Mouse (Mus musculus) MEL-GATA-1-ER (cell line): ENCODE results near the gene Chmp4b.
A peak's percentile ranks its signal among the peaks of the same experiment; 100 is the strongest.

Source experiments
- DNase-seq: peaks from one replicate; pipeline ENCODE4 v3.0.0-alpha.2; 2012; ENCODE audit warnings: low read depth; ENCODE audit errors: extremely low read depth

Chmp4b gene

DNA sequence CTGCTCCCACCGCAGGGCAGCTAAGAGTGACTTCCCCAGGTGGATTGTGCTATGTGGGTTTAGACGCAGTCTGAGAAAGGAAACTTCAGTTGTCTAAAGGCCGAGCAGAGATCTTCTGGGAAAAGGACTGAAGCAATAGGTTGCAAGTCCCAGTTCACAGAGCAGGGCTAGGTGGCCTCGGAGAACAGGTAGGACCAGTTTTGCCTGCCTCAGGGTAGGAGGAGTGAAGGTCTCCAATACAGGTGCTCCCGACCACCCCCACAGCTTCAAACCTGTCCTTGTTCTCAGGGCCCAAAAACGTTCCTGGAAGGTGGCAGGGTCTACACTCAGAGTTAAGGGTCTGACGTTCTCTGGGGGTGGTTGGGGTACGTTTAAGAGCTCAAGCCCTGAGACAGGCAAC lies at the start of gene Chmp4b:
TSS of gene Chmp4b (plus strand) at position 343 of the 400 bp plus-strand sequence.
- no peak for DNase-seq

GRCm38 (mm10) chr2:154603007-154603637 lies 48.4 kb upstream of the Chmp4b start:
- DNase-seq = no peak

DNA sequence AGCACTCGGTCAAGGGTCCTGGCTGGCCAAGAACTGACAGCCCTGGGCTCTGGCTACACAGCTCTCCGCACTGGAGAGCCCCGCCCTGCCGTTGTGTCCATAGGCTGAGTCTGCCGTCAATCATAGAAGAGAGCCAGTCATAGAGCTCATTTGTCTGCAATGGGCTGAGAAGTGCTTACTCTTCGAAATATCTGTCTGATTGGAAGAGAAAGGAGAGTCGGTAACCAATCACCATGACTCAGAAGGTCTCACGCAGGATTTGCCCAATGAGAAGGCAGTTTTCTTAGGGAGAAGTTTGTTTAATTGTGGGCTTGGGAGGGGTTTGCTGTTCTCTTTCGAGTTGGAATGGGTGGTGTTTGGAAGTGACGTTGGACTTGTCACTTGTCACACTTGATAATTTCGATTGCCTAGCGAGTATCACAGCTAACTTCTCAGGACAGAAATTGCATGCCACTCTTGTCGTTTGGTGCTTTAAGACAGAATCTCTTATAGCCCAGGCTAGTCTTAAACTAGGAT lies 47.8 kb upstream of the Chmp4b start, which contains the start of gene Pxmp4:
TSS of gene Pxmp4 (minus strand) at position 71 of the 516 bp plus-strand sequence.
- DNase-seq = peak; percentile 100

DNA sequence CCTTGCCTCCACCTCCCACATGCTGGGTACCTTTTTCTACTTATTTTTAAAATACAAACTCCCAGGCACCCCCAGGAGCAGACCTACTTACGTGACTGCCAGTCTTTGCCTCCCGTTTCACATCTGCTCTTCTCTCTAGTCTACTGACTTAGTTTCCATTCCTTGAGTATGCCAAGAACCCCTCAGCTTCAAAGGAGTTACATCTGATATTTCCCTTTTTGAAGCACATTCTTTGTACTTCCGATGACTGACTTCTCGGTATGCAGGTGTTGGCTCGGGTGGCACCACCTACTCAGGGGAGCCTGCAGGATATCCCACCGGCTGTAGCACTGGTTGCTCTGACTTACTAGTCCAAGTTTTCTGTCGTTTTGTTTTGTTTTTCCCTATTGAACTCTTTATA lies 47.3 kb upstream of the Chmp4b start:
- DNase-seq = no peak

- no peak for DNase-seq
These were observed 44.5 kb upstream of the Chmp4b start for GRCm38 (mm10) chr2:154606965-154607364.

DNA sequence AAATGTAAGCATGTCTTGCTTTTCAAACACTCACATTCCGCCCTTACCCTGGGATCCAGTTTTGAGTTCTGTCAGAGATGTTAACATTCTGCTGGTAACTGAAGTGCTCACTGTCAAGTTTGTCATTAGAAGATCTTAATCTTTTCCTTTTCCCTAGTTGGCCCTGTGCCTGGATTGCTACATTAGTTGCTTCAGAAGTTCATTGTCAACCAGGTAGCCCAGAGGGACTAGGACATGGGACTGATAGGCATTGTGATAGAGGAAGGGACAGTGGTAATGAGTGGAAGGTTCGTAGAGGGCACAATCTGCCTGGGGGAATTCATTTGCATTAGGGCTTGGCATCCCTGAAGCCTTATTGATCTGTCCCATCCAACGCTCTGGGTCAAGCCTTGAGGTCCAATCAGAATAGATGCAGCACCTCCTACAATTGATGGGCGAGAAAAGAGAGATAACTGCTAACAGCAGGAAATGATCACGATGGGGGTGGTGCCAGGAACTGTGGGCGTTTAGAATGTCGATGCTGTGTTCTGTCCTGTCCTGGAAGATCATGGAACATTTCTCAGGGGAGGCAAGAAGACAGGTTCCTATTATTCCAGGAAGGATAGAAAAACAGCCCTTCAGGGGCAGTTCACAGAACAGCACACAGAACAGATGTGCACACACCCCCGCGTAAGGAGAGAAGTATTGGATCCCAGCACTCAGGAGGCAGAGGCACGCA lies 42.3 kb upstream of the Chmp4b start:
- DNase-seq = no peak

- peak; percentile 51 for DNase-seq
These were observed 38.1 kb upstream of the Chmp4b start, which contains the start of the genes Zfp341 and 4930519P11Rik for GRCm38 (mm10) chr2:154613118-154614115. Gene Zfp341 (plus strand): TSS chr2:154613297. Gene 4930519P11Rik (minus strand): TSS chr2:154613437.

GRCm38 (mm10) chr2:154614841-154615576 lies 36.5 kb upstream of the Chmp4b start:
- no peak for DNase-seq

GRCm38 (mm10) chr2:154615674-154616073 lies 35.8 kb upstream of the Chmp4b start:
- DNase-seq = peak; percentile 99

DNA sequence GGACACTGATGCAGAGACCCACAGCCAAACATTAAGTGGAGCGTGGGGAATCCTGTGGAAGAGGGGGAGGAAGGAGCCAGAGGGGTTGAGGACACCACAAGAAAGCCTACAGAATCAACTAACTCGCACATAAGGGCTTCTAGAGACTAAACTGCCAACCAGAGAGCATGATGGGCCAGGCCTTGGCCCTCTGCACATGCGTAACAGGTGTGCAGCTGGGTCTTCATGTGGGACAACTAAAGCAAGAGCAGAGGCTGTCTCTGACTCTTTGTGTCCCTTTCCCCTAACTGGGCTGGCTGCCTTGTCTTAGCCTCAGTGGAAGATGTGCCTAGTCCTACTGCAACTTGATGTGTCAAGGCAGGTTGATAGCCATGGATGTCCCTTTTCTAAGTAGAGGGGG lies 34.4 kb upstream of the Chmp4b start:
- no peak for DNase-seq

DNA sequence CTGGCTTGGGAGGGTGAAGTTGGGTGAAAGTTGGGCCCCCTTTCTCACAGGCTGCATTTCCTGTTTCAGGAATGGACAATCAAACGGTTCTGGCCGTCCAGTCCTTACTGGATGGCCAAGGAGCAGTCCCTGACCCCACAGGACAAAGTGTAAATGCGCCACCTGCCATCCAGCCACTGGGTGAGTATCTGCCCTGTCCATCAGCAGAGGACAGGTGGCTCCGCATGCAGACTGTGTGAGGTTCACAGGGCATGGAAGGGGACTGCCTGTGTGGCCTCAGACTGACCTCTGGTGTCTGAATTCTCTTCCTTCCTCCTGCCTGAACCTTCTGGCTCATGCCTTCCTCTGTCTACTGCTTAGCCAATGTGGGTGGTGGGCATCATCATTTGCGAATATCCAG lies 29.8 kb upstream of the Chmp4b start:
- no peak for DNase-seq

DNA sequence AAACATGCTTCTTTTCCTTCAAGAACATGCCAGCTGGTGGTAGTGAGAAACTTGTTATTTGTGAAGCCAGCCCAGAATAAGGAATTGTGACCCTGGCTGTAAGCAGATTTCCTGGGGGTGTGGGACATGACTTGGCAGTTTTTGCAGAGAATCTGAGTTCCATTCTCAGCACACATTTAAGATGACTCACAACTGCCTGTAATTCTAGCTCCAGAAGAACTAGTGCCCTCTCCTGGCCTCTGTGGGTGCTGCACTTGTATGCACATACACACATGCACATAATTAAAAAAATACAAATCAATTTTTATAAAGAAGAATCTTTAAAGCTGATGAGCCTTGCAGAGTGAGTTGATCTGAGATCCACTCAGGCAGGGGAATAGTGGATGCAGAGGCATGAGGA lies 27.4 kb upstream of the Chmp4b start:
- DNase-seq = no peak

- DNase-seq = no peak
These were observed 21.0 kb upstream of the Chmp4b start for GRCm38 (mm10) chr2:154630531-154630930.

- DNase-seq = no peak
These were observed 19.2 kb upstream of the Chmp4b start for GRCm38 (mm10) chr2:154632203-154632780.

DNA sequence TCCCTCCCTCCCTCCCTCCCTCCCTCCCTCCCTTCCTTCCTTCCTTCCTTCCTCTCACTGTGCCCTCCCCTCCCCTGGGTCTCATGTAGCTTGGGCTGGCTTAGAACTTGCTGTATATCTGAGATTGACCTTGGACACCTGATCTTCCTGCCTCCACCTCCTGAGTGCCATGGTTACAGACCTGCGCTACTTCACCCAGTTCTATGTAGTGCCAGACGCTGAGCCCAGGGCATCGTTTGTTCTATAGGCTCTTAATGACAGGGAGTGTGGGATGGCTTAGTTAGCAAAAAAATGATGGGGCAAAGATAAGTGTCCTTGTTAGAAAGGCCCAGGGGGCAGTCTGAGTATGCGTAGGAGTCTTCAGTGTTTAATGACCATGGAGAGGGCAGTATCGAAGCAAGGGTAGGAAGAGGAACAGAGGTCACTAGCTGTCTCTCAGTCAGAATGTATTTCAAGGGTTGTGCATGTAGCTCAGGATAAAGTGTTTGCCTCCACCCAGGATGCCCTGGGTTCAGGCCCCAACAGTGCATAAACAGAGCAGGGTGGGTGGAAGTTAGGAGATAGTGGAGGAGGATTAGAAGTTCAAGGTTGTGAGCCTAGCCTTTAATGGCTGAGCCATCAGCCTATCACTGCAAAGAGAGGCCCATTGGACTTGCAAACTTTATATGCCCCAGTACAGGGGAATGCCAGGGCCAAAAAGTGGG lies 18.3 kb upstream of the Chmp4b start:
- DNase-seq = no peak

- DNase-seq = no peak
These were observed 17.4 kb upstream of the Chmp4b start for GRCm38 (mm10) chr2:154633876-154634644.

DNA sequence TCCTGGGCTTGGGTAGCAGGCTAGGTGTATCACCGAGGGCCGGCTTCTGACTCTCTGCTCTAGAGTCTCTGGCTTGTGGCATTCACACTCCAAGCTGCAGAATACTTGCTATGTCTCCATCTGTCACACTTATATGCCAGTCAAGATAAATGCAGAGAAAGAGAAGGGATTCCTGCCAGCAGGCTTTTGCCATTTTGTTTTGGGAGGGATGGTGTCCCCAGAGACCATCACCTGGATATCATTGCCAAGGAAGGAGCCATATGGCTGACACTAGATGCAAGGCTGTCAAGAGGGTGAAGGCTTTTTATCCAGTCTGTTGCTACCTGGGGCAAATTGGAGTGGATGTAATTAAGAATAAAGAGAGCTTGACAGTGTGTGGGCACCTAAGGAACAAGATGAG lies 15.7 kb upstream of the Chmp4b start:
- no peak for DNase-seq

DNA sequence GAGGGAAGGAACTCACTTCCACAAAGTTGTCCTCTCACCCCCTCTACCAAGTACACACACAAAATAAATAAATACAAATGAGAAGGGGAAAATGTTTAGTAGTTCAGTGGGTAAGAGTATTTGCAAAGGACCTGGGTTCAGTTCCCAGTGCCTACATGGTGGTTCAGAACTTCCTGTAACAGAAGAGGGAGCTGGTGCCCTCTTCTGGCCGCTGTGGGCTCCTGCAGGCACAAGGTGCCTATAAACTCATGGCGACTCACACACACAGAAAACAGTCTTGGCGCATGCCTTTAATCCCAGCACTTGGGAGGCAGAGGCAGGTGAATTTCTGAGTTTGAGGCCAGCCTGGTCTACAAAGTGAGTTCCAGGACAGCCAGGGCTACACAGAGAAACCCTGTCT lies 13.0 kb upstream of the Chmp4b start:
- no peak for DNase-seq

- no peak for DNase-seq
These were observed 12.4 kb upstream of the Chmp4b start for GRCm38 (mm10) chr2:154639115-154639514.
